8 mouse cellular contexts compared by ENCODE assay signal in the genomic region with DNA sequence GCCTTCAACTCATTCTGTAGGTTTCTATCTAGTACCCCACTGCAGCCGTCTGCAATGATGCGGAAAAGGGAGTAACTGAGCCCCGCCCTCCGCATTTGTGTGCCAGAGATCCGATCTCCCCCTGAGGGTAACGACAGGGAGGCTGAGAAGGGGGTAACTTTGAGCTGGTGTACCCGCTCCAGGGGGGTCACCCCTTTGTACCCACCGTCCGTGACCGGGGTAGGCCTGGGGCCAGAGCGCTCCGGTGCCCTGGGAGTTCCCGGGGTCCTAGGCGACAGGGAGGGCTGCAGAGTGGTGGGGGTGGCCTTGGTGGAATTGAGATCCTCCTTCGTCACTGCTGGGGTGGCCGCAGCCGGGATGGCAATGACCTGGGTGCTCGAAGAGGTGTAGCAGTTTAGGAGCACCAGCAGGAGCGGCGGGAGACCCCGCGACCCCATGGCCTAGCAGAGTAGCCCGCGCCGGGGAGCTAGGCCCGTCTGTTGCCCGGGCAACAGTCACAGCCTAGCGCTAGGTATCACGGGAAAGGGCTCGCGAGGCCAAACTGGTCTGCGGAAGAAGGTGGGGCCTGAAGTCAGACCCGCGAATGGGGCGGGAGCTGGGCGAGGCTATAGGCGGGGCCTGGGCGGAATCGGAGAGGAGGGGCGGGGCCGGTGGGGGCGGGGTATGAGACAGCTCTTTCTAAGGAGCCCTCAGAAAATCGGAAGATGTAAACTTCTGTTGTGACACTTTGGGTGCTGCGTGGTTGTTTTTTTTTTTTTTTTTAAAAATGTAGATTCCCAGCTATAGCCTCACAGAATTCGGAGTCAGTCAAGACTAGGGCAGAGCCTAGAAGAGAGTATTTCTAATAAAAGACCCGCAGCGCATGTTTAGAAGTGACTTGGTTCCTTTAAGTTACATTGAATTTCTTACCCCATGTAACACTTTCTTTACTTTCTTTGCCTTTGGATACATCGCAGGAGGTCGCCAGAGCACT. TPM values are rescaled to one million over a fixed set of nuclear protein-coding genes. Genes with fewer than 3 reads are reported as not detected.
DNase-seq lines count a peak whose midpoint lies in the region; ATAC-seq and TF ChIP-seq lines count a peak whose summit lies in the region.

Gene Tctn1, minus strand, starts transcription at position 528 of the 973 bp plus-strand sequence.

- 0 out of 2 replicates have a peak, but pooled peaks have one; percentile 4 for TF ChIP-seq CTCF in liver, embryonic 14.5 days (IDR thresholded peaks at IDR 0.05; ENCODE audit: low read depth)
- no peak for TF ChIP-seq CTCF in stomach, postnatal 0 days (IDR thresholded peaks at IDR 0.05; ENCODE audit: low read depth)

- H3K4me2 ChIP-seq in heart, embryonic 14.5 days (ENCODE audit: low read length), result peak within 1 kb of the TSS; percentile 80
- peak within 1 kb of the TSS; percentile 81 for H3K4me2 ChIP-seq in liver, embryonic 14.5 days (ENCODE audit: low read depth)
- peak within 1 kb of the TSS; percentile 78 for H3K4me2 ChIP-seq in neural tube, embryonic 11.5 days (ENCODE audit: low read depth)
- H3K4me2 ChIP-seq in stomach, postnatal 0 days (replicated peaks; ENCODE audit: low read depth), result peak within 1 kb of the TSS; percentile 90

- peak within 1 kb of the TSS; percentile 71 to 82 for H3K4me3 ChIP-seq in heart, embryonic 14.5 days (ENCODE audit: control insufficient read depth in 1 of 2, insufficient read depth in 1 of 2, low read depth in 1 of 2, low read length in 2 of 2)
- peak within 1 kb of the TSS; percentile 67 to 87 for H3K4me3 ChIP-seq in liver, embryonic 14.5 days (ENCODE audit: insufficient read depth in 1 of 2, low read depth in 2 of 2, low read length in 2 of 2)
- H3K4me3 ChIP-seq in neural tube, embryonic 11.5 days (ENCODE audit: low read depth, low read length), result peak within 1 kb of the TSS; percentile 82
- peak within 1 kb of the TSS; percentile 85 for H3K4me3 ChIP-seq in stomach, postnatal 0 days (ENCODE audit: low read depth, low read length)

- WGBS in heart, embryonic 14.5 days, result 2% methylated on average over 49 of the region's 49 CpGs
- WGBS in liver, embryonic 14.5 days (ENCODE audit: insufficient replicate concordance), result 2% methylated on average over 49 of the region's 49 CpGs
- WGBS in neural tube, embryonic 11.5 days, result 2% methylated on average over 49 of the region's 49 CpGs
- WGBS in stomach, postnatal 0 days, result under 1% methylated on average over 49 of the region's 49 CpGs

- peaks cover 2 to 8% of the 10 kb centered on the region in 2 experiments; a peak in 3 of 4 replicates for H3K4me1 ChIP-seq in heart, embryonic 14.5 days (ENCODE audit: control insufficient read depth in 2 of 2, insufficient read depth in 2 of 2, low read length in 2 of 2)
- H3K4me1 ChIP-seq in liver, embryonic 14.5 days (replicated peaks; ENCODE audit: control insufficient read depth in 2 of 2, insufficient read depth in 2 of 2, low read length in 1 of 2), result peaks cover 7 to 16% of the 10 kb centered on the region in 2 experiments
- peaks cover 3% of the 10 kb centered on the region; the same call in 1 of the 2 replicates for H3K4me1 ChIP-seq in neural tube, embryonic 11.5 days (ENCODE audit: control insufficient read depth, insufficient read depth, low read length)
- H3K4me1 ChIP-seq in stomach, postnatal 0 days (replicated peaks; ENCODE audit: control insufficient read depth, insufficient read depth), result no peaks in the 10 kb centered on the region

- H3K27me3 ChIP-seq in heart, embryonic 14.5 days (ENCODE audit: control insufficient read depth, insufficient read depth, low read length), result no peaks in the 10 kb centered on the region
- no peaks in the 10 kb centered on the region for H3K27me3 ChIP-seq in liver, embryonic 14.5 days (ENCODE audit: control insufficient read depth, insufficient read depth, low read length)
- H3K27me3 ChIP-seq in neural tube, embryonic 11.5 days (ENCODE audit: control insufficient read depth, insufficient read depth, low read length), result no peaks in the 10 kb centered on the region
- H3K27me3 ChIP-seq in stomach, postnatal 0 days (ENCODE audit: control insufficient read depth, insufficient read depth, low read length), result no peaks in the 10 kb centered on the region

- peaks cover 6% of the 10 kb centered on the region; the same call in 1 of the 2 replicates for H3K36me3 ChIP-seq in heart, embryonic 14.5 days (ENCODE audit: control insufficient read depth, insufficient read depth, low read length)
- no peaks in the 10 kb centered on the region for H3K36me3 ChIP-seq in liver, embryonic 14.5 days (replicated peaks; ENCODE audit: control insufficient read depth, insufficient read depth, low read depth)
- H3K36me3 ChIP-seq in neural tube, embryonic 11.5 days (ENCODE audit: control insufficient read depth, insufficient read depth, low read length), result no peaks in the 10 kb centered on the region; the same call in 1 of the 2 replicates
- H3K36me3 ChIP-seq in stomach, postnatal 0 days (ENCODE audit: control insufficient read depth, insufficient read depth, low read length), result no peaks in the 10 kb centered on the region

- DNase-seq in c-Kit-negative CD71-positive TER-119-positive erythroid progenitor cells, embryonic 14.5 days (ENCODE audit: low read depth, low spot score), result peak; percentile 88
- DNase-seq in fibroblast of lung, adult 2 months (ENCODE audit: low read depth), result peak; percentile 73
- DNase-seq in kidney, postnatal 14 days, result peak; percentile 94
- peak; percentile 91 to 93 (median 92) for DNase-seq in liver, embryonic 14.5 days (ENCODE audit: low read depth in 3 of 3, low spot score in 3 of 3)
- peak; percentile 94 for DNase-seq in neural tube, embryonic 11.5 days (ENCODE audit: low spot score)
- DNase-seq in stomach, postnatal 0 days (ENCODE audit: low spot score), result peak; percentile 96

- H3K9ac ChIP-seq in heart, embryonic 14.5 days (ENCODE audit: low read length), result peak within 1 kb of the TSS; percentile 77
- H3K9ac ChIP-seq in liver, embryonic 14.5 days (replicated peaks), result peak within 1 kb of the TSS; percentile 61
- peak within 1 kb of the TSS; percentile 79 for H3K9ac ChIP-seq in neural tube, embryonic 11.5 days (ENCODE audit: low read length)
- H3K9ac ChIP-seq in stomach, postnatal 0 days (ENCODE audit: low read length), result peak within 1 kb of the TSS; percentile 83

- no peaks in the 10 kb centered on the region for H3K9me3 ChIP-seq in heart, embryonic 14.5 days (ENCODE audit: control insufficient read depth, low read length)
- H3K9me3 ChIP-seq in liver, embryonic 14.5 days (ENCODE audit: control insufficient read depth, low read length), result no peaks in the 10 kb centered on the region
- H3K9me3 ChIP-seq in neural tube, embryonic 11.5 days (ENCODE audit: control insufficient read depth, low read length), result no peaks in the 10 kb centered on the region
- H3K9me3 ChIP-seq in stomach, postnatal 0 days (ENCODE audit: control insufficient read depth, low read length), result no peaks in the 10 kb centered on the region

- ATAC-seq in CD4-positive, CD25-positive, alpha-beta regulatory T cell, adult 4 months, result peak; percentile 97
- peak; percentile 99 for ATAC-seq in heart, embryonic 14.5 days (ENCODE audit: insufficient number of reproducible peaks, insufficient read depth, low FRiP score, low read depth)
- ATAC-seq in liver, embryonic 14.5 days (ENCODE audit: insufficient read depth), result peak; percentile 98
- ATAC-seq in neural tube, embryonic 11.5 days (ENCODE audit: insufficient read depth, low FRiP score, low TSS enrichment), result peak; percentile 98
- ATAC-seq in stomach, postnatal 0 days (ENCODE audit: low FRiP score, low TSS enrichment), result peak; percentile 98

- no peak for TF ChIP-seq EP300 in liver, embryonic 14.5 days (IDR thresholded peaks at IDR 0.05; ENCODE audit: low read depth)
- no peak for TF ChIP-seq EP300 in stomach, postnatal 0 days (optimal IDR thresholded peaks at IDR 0.05)

- 0 out of 4 replicates have a peak within 1 kb of the TSS, but pooled peaks of 1 of the 2 experiments have one; percentile 31 for H3K27ac ChIP-seq in heart, embryonic 14.5 days (replicated peaks in 1 of 2; ENCODE audit: control insufficient read depth in 1 of 2, insufficient read depth in 1 of 2, low read depth in 2 of 2, low read length in 2 of 2)
- H3K27ac ChIP-seq in liver, embryonic 14.5 days, result peak within 1 kb of the TSS; percentile 1
- H3K27ac ChIP-seq in neural tube, embryonic 11.5 days (ENCODE audit: low read depth, low read length), result no peak within 1 kb of the TSS; the same call in 1 of the 2 replicates
- H3K27ac ChIP-seq in stomach, postnatal 0 days (replicated peaks), result 0 out of 2 replicates have a peak within 1 kb of the TSS, but pooled peaks have one; percentile 49

RNA-seq across cellular contexts. Expression of gene Tctn1, which starts in this region (rescaled TPM):
- 1 to 10 TPM; 1.1 to 2.0 TPM for polyA plus RNA-seq in CD4-positive, CD25-positive, alpha-beta regulatory T cell, adult 4 months (2017; shearing (Covaris generic))
- polyA plus RNA-seq in heart, embryonic 14.5 days (2014; fragmentation: Nextera tagmentation; extraction: Ambion mirVana), result 3.4 and 3.7 TPM in 2 replicates
- polyA plus RNA-seq in liver, embryonic 14.5 days (2012; rRNA removed), result 1.7 and 2.0 TPM in 2 replicates
- 0.50 and 0.58 TPM in 2 replicates for polyA plus RNA-seq in liver, embryonic 14.5 days (2014; fragmentation: Nextera tagmentation; extraction: Ambion mirVana)
- 3.9 and 4.5 TPM in 2 replicates for polyA plus RNA-seq in neural tube, embryonic 11.5 days (2014; fragmentation: Nextera tagmentation; extraction: Ambion mirVana)
- 2.3 TPM in 2 replicates for polyA plus RNA-seq in stomach, postnatal 0 days (2015; fragmentation: Nextera tagmentation; extraction: Ambion mirVana)
